Mouse (Mus musculus): ENCODE measurements around the gene Tom1l1.

Gene Tom1l1

GRCm38 (mm10) chr11:90667325-90667724 lies 20.8 kb downstream of the Tom1l1 start:
- DNase-seq (ENCODE audit: low spot score), result no peak

DNA sequence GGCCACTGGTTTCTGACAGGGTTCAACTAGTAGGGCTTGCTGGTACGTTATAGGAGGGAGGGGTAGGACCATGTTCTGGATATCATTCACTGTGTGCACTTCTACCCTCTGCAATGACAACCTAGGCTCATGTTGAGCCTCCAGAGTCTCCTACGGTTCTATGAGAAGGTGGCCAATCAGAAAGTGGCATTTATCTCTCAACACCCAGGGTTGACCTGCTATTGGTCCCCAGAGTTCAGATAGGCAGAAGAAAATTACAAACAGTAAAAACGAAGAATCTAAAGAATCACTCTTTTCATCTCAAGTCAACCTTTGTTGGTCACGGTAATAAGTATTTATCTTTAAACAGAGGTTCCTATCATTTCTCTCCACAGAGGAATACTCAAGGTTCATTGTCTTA lies 21.2 kb downstream of the Tom1l1 start:
- no peak for DNase-seq (ENCODE audit: low spot score)

- DNase-seq (ENCODE audit: low spot score), result no peak
Measured at GRCm38 (mm10) chr11:90666144-90666757, 21.9 kb downstream of the Tom1l1 start.

DNA sequence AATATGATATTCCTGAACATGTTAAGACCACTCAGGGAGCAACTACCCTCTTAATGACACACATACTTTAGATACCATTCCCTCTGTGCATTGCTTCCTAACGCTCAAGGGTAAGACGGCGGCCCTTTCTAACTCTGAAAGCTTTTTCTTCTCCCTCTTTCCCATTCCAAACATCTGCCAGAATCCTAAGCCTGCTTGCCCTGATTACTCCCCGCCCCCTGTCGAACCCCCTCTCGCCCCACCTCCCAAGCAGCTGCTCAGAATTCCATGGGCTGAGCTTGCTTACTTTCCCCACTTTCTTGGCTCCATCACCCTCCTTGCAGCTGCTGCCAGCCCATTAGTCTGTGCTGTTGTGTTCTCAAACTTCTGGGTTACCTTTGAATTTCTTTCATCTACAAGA lies 23.0 kb downstream of the Tom1l1 start:
- DNase-seq (ENCODE audit: low spot score), result no peak

- no peak for DNase-seq (ENCODE audit: low spot score)
Measured at GRCm38 (mm10) chr11:90664345-90664986, 23.7 kb downstream of the Tom1l1 start.

DNA sequence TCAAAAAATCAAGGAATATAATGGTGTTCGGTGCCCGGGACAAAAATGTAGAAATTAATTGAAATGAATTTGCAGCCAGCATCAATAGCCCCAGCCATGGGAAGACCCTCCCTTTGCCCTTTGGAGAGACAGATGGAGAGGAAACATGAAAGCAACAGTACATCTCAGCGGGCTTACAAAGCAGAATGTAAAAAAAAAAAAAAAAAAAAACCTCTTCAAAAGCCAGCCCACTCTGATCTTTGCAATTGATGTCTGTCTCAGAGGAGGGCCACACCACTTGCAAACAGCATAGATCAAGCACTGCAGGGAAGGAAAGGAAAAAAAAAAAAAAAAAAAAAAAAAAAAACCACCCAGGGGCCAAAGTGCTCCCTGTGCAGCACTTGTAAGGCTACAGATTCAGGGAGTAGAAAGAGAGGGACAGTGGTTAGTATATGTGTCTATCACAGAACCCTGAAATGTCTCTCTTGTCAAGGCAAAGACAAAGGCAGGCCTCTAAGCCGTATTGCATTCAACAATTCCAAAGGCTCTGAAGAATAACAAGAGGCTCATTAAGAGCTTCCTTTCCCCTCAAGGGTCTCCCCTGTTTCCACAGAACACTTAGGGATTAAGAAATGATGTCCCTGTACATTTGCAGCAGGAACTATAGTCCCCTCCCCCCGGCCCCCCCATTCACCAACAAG lies 24.4 kb downstream of the Tom1l1 start:
- DNase-seq (ENCODE audit: low spot score), result no peak

GRCm38 (mm10) chr11:90663052-90663451 lies 25.1 kb downstream of the Tom1l1 start:
- no peak for DNase-seq (ENCODE audit: low spot score)

DNA sequence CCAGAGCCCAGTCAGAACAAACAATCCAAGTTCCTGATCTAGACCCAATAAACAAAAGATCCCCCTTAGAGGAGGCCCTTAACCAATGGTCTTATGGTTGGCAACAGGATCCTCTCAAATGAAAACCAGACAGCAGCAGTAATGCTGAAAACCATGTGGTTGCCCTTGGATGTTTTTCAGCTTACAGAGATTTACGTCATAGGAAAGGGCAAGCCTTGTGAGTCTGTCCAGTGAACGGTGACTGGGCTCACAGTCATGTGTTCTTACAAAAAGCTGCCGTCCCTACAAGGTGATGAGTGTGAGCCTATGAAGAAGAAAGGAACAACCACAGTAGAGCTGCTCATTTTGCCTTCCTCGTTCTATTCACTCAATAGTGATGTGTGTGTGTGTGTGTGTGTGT lies 27.5 kb downstream of the Tom1l1 start:
- DNase-seq (ENCODE audit: low spot score), result no peak

- no peak for DNase-seq (ENCODE audit: low spot score)
Measured at GRCm38 (mm10) chr11:90657527-90657926, 30.6 kb downstream of the Tom1l1 start.

DNA sequence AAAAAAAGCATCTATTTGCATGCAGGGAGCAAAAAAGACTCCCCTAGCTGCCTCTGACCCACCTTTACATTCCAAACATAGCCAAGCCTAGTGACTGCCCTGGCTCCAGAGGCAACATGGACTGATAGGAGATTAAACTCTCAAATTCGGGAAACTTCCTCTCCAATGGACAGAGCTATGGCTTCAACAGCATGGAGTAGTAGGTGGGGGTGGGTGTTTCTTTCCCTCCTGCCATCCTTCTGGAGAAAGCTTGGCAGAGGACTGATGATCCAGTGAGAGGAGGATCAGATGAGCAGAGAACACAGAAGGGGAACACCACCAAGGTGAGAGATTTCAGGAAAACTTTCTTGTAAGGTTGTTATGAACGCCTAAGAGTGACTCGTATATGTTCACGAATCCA lies 35.6 kb downstream of the Tom1l1 start:
- no peak for DNase-seq (ENCODE audit: low spot score)

- DNase-seq (ENCODE audit: low spot score), result no peak
Measured at GRCm38 (mm10) chr11:90650231-90650885, 37.8 kb downstream of the Tom1l1 start.

DNA sequence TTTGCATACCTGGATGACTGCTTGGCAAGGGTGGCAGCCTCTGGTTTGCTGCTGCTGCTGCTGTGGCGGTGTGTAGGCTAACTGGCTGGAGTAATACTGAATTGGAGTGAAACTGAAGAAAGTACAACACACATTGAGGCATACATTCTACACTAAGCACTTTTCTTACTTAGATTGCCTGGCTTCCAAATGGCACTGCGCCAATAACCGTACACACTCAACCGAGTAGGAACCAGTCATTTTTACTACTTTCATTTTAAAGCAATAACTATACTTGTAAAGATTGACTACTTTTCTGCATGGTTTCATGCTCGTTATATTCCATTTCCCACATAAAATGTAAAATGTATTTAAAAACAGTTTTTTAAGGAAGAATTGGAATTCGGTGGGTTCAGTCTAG lies 38.4 kb downstream of the Tom1l1 start:
- no peak for DNase-seq (ENCODE audit: low spot score)

- no peak for DNase-seq (ENCODE audit: low spot score)
Measured at GRCm38 (mm10) chr11:90638312-90638830, 49.8 kb downstream of the Tom1l1 start.

- peak; percentile 80 for DNase-seq (ENCODE audit: low spot score)
Measured at GRCm38 (mm10) chr11:90637440-90638311, 50.5 kb downstream of the Tom1l1 start, which contains the start of the genes Stxbp4 and Cox11. Gene Stxbp4 (minus strand): TSS chr11:90638084. Gene Cox11 (plus strand): TSS chr11:90638173.

DNA sequence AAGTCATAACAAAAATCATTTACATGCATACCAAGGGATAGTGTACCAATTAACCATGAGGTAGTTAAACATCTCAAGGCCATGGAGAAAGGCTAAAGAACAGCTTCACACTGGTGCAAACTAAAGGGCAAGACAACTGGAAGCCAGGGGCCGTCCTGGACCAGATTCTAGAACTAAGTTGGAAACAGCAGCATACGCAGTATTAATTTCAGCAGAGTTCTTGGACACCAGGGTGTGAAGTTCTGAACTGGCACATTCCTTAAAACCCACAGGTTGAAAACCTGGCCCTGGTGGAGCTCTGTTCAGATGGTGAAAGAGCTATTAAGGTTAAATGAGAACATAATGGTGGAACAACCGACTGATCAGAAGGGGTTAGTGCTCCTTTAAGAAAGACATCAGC lies 53.5 kb downstream of the Tom1l1 start:
- no peak for DNase-seq (ENCODE audit: low spot score)

GRCm38 (mm10) chr11:90632480-90632879 lies 55.7 kb downstream of the Tom1l1 start:
- no peak for DNase-seq (ENCODE audit: low spot score)

GRCm38 (mm10) chr11:90627751-90628150 lies 60.4 kb downstream of the Tom1l1 start:
- no peak for DNase-seq (ENCODE audit: low spot score)

- no peak for DNase-seq (ENCODE audit: low spot score)
Measured at GRCm38 (mm10) chr11:90625174-90625573, 63.0 kb downstream of the Tom1l1 start.

- DNase-seq (ENCODE audit: low spot score), result no peak
Measured at GRCm38 (mm10) chr11:90623477-90623876, 64.7 kb downstream of the Tom1l1 start.

DNA sequence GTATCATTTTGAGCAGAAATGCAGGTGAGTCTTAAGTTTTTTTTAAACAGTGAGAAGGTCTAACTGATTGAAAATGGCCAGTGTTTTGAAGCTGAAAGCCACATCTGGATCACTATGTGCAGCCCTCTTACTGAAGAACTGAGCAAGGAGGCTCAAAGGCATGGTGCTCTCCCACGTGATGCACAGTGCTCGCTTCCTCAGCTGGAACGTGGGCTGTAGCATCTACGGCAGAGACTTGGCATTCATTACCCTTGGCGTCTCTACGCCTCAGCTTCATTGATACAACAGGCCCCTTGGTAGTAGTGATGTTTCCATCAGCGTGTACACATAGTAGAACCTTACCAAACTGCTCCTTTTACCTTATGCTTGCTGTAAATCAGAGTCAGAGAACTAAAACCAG lies 65.7 kb downstream of the Tom1l1 start:
- DNase-seq (ENCODE audit: low spot score), result no peak

GRCm38 (mm10) chr11:90622044-90622443 lies 66.1 kb downstream of the Tom1l1 start:
- no peak for DNase-seq (ENCODE audit: low spot score)

DNA sequence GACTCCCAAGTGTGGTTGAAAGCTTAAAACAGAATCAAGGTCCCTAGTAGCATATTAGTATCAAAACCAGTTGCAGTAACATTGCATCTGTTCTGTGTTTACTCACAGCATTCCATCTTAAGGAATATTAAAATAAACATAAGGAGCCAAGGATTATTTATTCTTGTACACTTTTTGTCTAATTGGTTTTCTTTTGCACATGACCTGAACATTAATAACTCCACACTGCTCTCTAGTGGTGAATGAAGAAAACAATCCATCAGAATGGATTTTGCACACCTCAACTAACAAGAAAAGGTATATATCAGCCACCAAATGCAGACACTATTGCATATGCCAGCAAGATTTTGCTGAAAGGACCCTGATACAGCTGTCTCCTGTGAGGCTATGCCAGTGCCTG lies 71.7 kb downstream of the Tom1l1 start:
- DNase-seq (ENCODE audit: low spot score), result no peak

All from urinary bladder, postnatal 10 days (tissue).